Mouse (Mus musculus): ENCODE measurements at regions not wholly inside any gene's neighbourhood (a gene's known extent, or its start where the extent isn't known, plus 50 kb on each side); places are given as distances from the start of the nearest gene placed in this dataset.

- no peak for TF ChIP-seq CTCF (IDR thresholded peaks at IDR 0.05)
- TF ChIP-seq EP300 (IDR thresholded peaks at IDR 0.05) = no peak
Measured at GRCm38 (mm10) chr10:101004687-101005086, 414.4 kb downstream of the 1700017N19Rik start.
